Mouse (Mus musculus): Measurements from ENCODE around the gene Adcy4. TPM values are rescaled to one million over a fixed set of nuclear protein-coding genes. Genes with fewer than 3 reads are reported as not detected.
A peak's percentile ranks its signal among the peaks of the same experiment; 100 is the strongest.
"Not testable (repeated sequence)": the region's sequence is repeated elsewhere in the genome, so short reads cannot be mapped to it uniquely, and the experiment has no call there.

Adcy4 gene
- polyA plus RNA-seq, 1 experiment from 2014 or later = 0.04 TPM

- H3K79me2 ChIP-seq (ENCODE audit: inconsistent target) = no peaks in the 10 kb centered on the region
- no peaks in the 10 kb centered on the region for H3K36me3 ChIP-seq (ENCODE audit: inconsistent target)
- no peak overlapping the region for H3K4me3 ChIP-seq (ENCODE audit: inconsistent target)
- no peak overlapping the region for H3K27ac ChIP-seq
- WGBS (ENCODE audit: missing documents) = 97% methylated on average over 15 of the region's 15 CpGs
Measured at GRCm38 (mm10) chr14:55778686-55779085, 5.2 kb downstream of the Adcy4 start.

GRCm38 (mm10) chr14:55777806-55778205 lies 6.1 kb downstream of the Adcy4 start:
- Histone ChIP-seq H3K4me3 (ENCODE audit: inconsistent target) (no peak overlapping the region), H3K36me3 (ENCODE audit: inconsistent target) (no peaks in the 10 kb centered on the region), H3K79me2 (ENCODE audit: inconsistent target) (no peaks in the 10 kb centered on the region), H3K27ac (no peak overlapping the region)
- WGBS (ENCODE audit: missing documents) = 64% methylated on average over 11 of the region's 11 CpGs

GRCm38 (mm10) chr14:55777176-55777575 lies 6.7 kb downstream of the Adcy4 start:
- Histone ChIP-seq H3K79me2 (ENCODE audit: inconsistent target) (no peaks in the 10 kb centered on the region), H3K27ac (no peak overlapping the region), H3K36me3 (ENCODE audit: inconsistent target) (no peaks in the 10 kb centered on the region), H3K4me3 (ENCODE audit: inconsistent target) (no peak overlapping the region)
- 52% methylated on average over 3 of the region's 3 CpGs for whole genome bisulfite sequencing (ENCODE audit: missing documents)

GRCm38 (mm10) chr14:55776711-55777110 lies 7.2 kb downstream of the Adcy4 start:
- Histone ChIP-seq H3K79me2 (ENCODE audit: inconsistent target) (no peaks in the 10 kb centered on the region), H3K36me3 (ENCODE audit: inconsistent target) (no peaks in the 10 kb centered on the region), H3K4me3 (ENCODE audit: inconsistent target) (no peak overlapping the region), H3K27ac (no peak overlapping the region)
- WGBS (ENCODE audit: missing documents) = 65% methylated on average over 7 of the region's 7 CpGs

GRCm38 (mm10) chr14:55769087-55769703 lies 14.7 kb downstream of the Adcy4 start:
- Histone ChIP-seq H3K4me3 (ENCODE audit: inconsistent target) (no peak overlapping the region), H3K79me2 (ENCODE audit: inconsistent target) (no peaks in the 10 kb centered on the region), H3K27ac (no peak overlapping the region), H3K36me3 (ENCODE audit: inconsistent target) (no peaks in the 10 kb centered on the region)
- WGBS (ENCODE audit: missing documents) = 93% methylated on average over 15 of the region's 16 CpGs

- H3K79me2 ChIP-seq (ENCODE audit: inconsistent target) = no peaks in the 10 kb centered on the region
- H3K4me3 ChIP-seq (ENCODE audit: inconsistent target) = no peak overlapping the region
- 55% methylated on average over 6 of the region's 6 CpGs for WGBS (ENCODE audit: missing documents)
- H3K36me3 ChIP-seq (ENCODE audit: inconsistent target) = no peaks in the 10 kb centered on the region
- no peak overlapping the region for H3K27ac ChIP-seq
Measured at GRCm38 (mm10) chr14:55768555-55768954, 15.3 kb downstream of the Adcy4 start.

GRCm38 (mm10) chr14:55767519-55768414 lies 16.1 kb downstream of the Adcy4 start:
- no peak overlapping the region for H3K4me3 ChIP-seq (ENCODE audit: inconsistent target)
- no peak overlapping the region for H3K27ac ChIP-seq
- no peaks in the 10 kb centered on the region for H3K36me3 ChIP-seq (ENCODE audit: inconsistent target)
- 17% methylated on average over 52 of the region's 52 CpGs for WGBS (ENCODE audit: missing documents)
- H3K79me2 ChIP-seq (ENCODE audit: inconsistent target) = no peaks in the 10 kb centered on the region

GRCm38 (mm10) chr14:55765696-55766095 lies 18.2 kb downstream of the Adcy4 start, which contains the start of gene Ltb4r1:
TSS of gene Ltb4r1 (plus strand) at chr14:55765962.
- H3K4me3 ChIP-seq (ENCODE audit: inconsistent target) = no peak within 1 kb of the TSS
- no peaks in the 10 kb centered on the region for H3K79me2 ChIP-seq (ENCODE audit: inconsistent target)
- 34% methylated on average over 4 of the region's 4 CpGs for WGBS (ENCODE audit: missing documents)
- H3K27ac ChIP-seq = peak within 1 kb of the TSS; percentile 71; the same call in 1 of the 2 replicates
- H3K36me3 ChIP-seq (ENCODE audit: inconsistent target) = no peaks in the 10 kb centered on the region

- peak overlapping the region; percentile 71 for H3K27ac ChIP-seq
- WGBS (ENCODE audit: missing documents) = 5% methylated on average over 7 of the region's 7 CpGs
Measured at GRCm38 (mm10) chr14:55763166-55763565, 20.7 kb downstream of the Adcy4 start.

GRCm38 (mm10) chr14:55762001-55762821 lies 21.7 kb downstream of the Adcy4 start:
- peak overlapping the region; percentile 71 for H3K27ac ChIP-seq

More at GRCm38 (mm10) chr14:55763166-55763565, 20.7 kb downstream of the Adcy4 start:
- H3K36me3 ChIP-seq (ENCODE audit: inconsistent target) = no peaks in the 10 kb centered on the region
- H3K4me3 ChIP-seq (ENCODE audit: inconsistent target) = no peak overlapping the region
- H3K79me2 ChIP-seq (ENCODE audit: inconsistent target) = no peaks in the 10 kb centered on the region

GRCm38 (mm10) chr14:55761163-55761562 lies 22.7 kb downstream of the Adcy4 start, which contains the start of gene Ltb4r2:
TSS of gene Ltb4r2 (plus strand) at chr14:55761428.
- Histone ChIP-seq H3K27ac (no peak within 1 kb of the TSS), H3K36me3 (ENCODE audit: inconsistent target) (no peaks in the 10 kb centered on the region), H3K4me3 (ENCODE audit: inconsistent target) (no peak within 1 kb of the TSS), H3K79me2 (ENCODE audit: inconsistent target) (no peaks in the 10 kb centered on the region)
- 95% methylated on average over 6 of the region's 6 CpGs for WGBS (ENCODE audit: missing documents)

More at GRCm38 (mm10) chr14:55762001-55762821, 21.7 kb downstream of the Adcy4 start:
- Histone ChIP-seq H3K4me3 (ENCODE audit: inconsistent target) (no peak overlapping the region), H3K36me3 (ENCODE audit: inconsistent target) (no peaks in the 10 kb centered on the region), H3K79me2 (ENCODE audit: inconsistent target) (no peaks in the 10 kb centered on the region)
- WGBS (ENCODE audit: missing documents) = 23% methylated on average over 74 of the region's 77 CpGs

GRCm38 (mm10) chr14:55760156-55760555 lies 23.7 kb downstream of the Adcy4 start:
- 0% methylated on average over 5 of the region's 6 CpGs for WGBS (ENCODE audit: missing documents)
- H3K27ac ChIP-seq; H3K79me2 ChIP-seq (ENCODE audit: inconsistent target); H3K4me3 ChIP-seq (ENCODE audit: inconsistent target); H3K36me3 ChIP-seq (ENCODE audit: inconsistent target): not testable (repeated sequence)

- Histone ChIP-seq H3K27ac (no peak within 1 kb of the TSS), H3K36me3 (ENCODE audit: inconsistent target) (peaks cover 22% of the 10 kb centered on the region), H3K4me3 (ENCODE audit: inconsistent target) (no peak within 1 kb of the TSS), H3K79me2 (ENCODE audit: inconsistent target) (no peaks in the 10 kb centered on the region)
- WGBS (ENCODE audit: missing documents) = 25% methylated on average over 8 of the region's 8 CpGs
Measured at GRCm38 (mm10) chr14:55758363-55758784, 25.5 kb downstream of the Adcy4 start, which contains the start of gene Cideb. TSS of gene Cideb (minus strand) at chr14:55758458.

GRCm38 (mm10) chr14:55757566-55757965 lies 26.3 kb downstream of the Adcy4 start:
- Histone ChIP-seq H3K79me2 (ENCODE audit: inconsistent target) (no peaks in the 10 kb centered on the region), H3K36me3 (ENCODE audit: inconsistent target) (peaks cover 30% of the 10 kb centered on the region), H3K4me3 (ENCODE audit: inconsistent target) (no peak overlapping the region), H3K27ac (no peak overlapping the region)
- WGBS (ENCODE audit: missing documents) = 58% methylated on average over 5 of the region's 6 CpGs

Data from macrophage (primary cell).